Comparison of ENCODE assay signal across 7 mouse cellular contexts in genomic region chr6:140894467-140894866, GRCm38 (mm10).
A peak's percentile ranks its signal among the peaks of the same experiment; 100 is the strongest.
DNase-seq lines count a peak whose midpoint lies in the region; ATAC-seq and TF ChIP-seq lines count a peak whose summit lies in the region.

No protein-coding gene starts in this region.

- DNase-seq in lung, embryonic 14.5 days = peak; percentile 47
- DNase-seq in lung, postnatal 14 days = no peak
- peak; percentile 44 to 61 for DNase-seq in cerebellum, postnatal 25 days
- DNase-seq in layer of hippocampus, adult 2 months (ENCODE audit: low spot score in 2 of 2) = no peak
- no peak for DNase-seq in urinary bladder, postnatal 25 days (ENCODE audit: low spot score)

- ATAC-seq in lung, embryonic 14.5 days (ENCODE audit: insufficient read depth) = no peak
- ATAC-seq in kidney, embryonic 16.5 days (ENCODE audit: low FRiP score, low TSS enrichment) = peak; percentile 81; the same call in 1 of the 2 replicates
- peak; percentile 59; the same call in 1 of the 2 replicates for ATAC-seq in stomach, embryonic 16.5 days (ENCODE audit: insufficient read depth, low FRiP score)

- H3K36me3 ChIP-seq in lung, embryonic 14.5 days (ENCODE audit: insufficient read depth) = no peaks in the 10 kb centered on the region
- no peaks in the 10 kb centered on the region for H3K36me3 ChIP-seq in kidney, embryonic 16.5 days (ENCODE audit: insufficient read depth, low read length)
- H3K36me3 ChIP-seq in stomach, embryonic 16.5 days (ENCODE audit: control insufficient read depth, insufficient read depth, low read length) = no peaks in the 10 kb centered on the region

- no peaks in the 10 kb centered on the region for H3K27me3 ChIP-seq in lung, embryonic 14.5 days (ENCODE audit: insufficient read depth, low read length)
- H3K27me3 ChIP-seq in kidney, embryonic 16.5 days (ENCODE audit: insufficient read depth, low read length) = no peaks in the 10 kb centered on the region
- no peaks in the 10 kb centered on the region for H3K27me3 ChIP-seq in stomach, embryonic 16.5 days (ENCODE audit: control insufficient read depth, insufficient read depth, low read length)

- H3K4me1 ChIP-seq in lung, embryonic 14.5 days (ENCODE audit: insufficient read depth) = peaks cover 7% of the 10 kb centered on the region; the same call in 1 of the 2 replicates
- peaks cover 17% of the 10 kb centered on the region for H3K4me1 ChIP-seq in kidney, embryonic 16.5 days (ENCODE audit: insufficient read depth, low read length)
- H3K4me1 ChIP-seq in stomach, embryonic 16.5 days (ENCODE audit: control insufficient read depth, insufficient read depth, low read length) = 0 out of 2 replicates have a peak, but pooled peaks cover 3% of the 10 kb centered on the region

- H3K9ac ChIP-seq in lung, embryonic 14.5 days = no peak overlapping the region
- H3K9ac ChIP-seq in kidney, embryonic 16.5 days (replicated peaks; ENCODE audit: low read length) = no peak overlapping the region
- H3K9ac ChIP-seq in stomach, embryonic 16.5 days (ENCODE audit: low read length) = no peak overlapping the region

- H3K27ac ChIP-seq in lung, embryonic 14.5 days (ENCODE audit: low read depth) = no peak overlapping the region
- H3K27ac ChIP-seq in kidney, embryonic 16.5 days (ENCODE audit: low read length) = peak overlapping the region; percentile 64; the same call in 1 of the 2 replicates
- H3K27ac ChIP-seq in stomach, embryonic 16.5 days (ENCODE audit: low read length) = peak overlapping the region; percentile 4; the same call in 1 of the 2 replicates
- H3K27ac ChIP-seq in layer of hippocampus, adult 2 months = no peak overlapping the region

- H3K9me3 ChIP-seq in lung, embryonic 14.5 days (ENCODE audit: low read depth, low read length) = no peaks in the 10 kb centered on the region
- no peaks in the 10 kb centered on the region for H3K9me3 ChIP-seq in kidney, embryonic 16.5 days (ENCODE audit: low read length)
- no peaks in the 10 kb centered on the region for H3K9me3 ChIP-seq in stomach, embryonic 16.5 days (replicated peaks; ENCODE audit: control insufficient read depth, low read length)

- WGBS in lung, embryonic 14.5 days = 51% methylated on average over 11 of the region's 11 CpGs
- 33% methylated on average over 11 of the region's 11 CpGs for WGBS in kidney, embryonic 16.5 days
- WGBS in stomach, embryonic 16.5 days = 45% methylated on average over 11 of the region's 11 CpGs

- no peak overlapping the region for H3K4me3 ChIP-seq in lung, embryonic 14.5 days (ENCODE audit: low read depth, low read length)
- no peak overlapping the region for H3K4me3 ChIP-seq in kidney, embryonic 16.5 days (ENCODE audit: low read length)
- no peak overlapping the region for H3K4me3 ChIP-seq in stomach, embryonic 16.5 days (replicated peaks; ENCODE audit: low read length)
- no peak overlapping the region for H3K4me3 ChIP-seq in layer of hippocampus, adult 2 months

- TF ChIP-seq CTCF in lung, embryonic 14.5 days (IDR thresholded peaks at IDR 0.05; ENCODE audit: low read depth) = no peak
- TF ChIP-seq CTCF in layer of hippocampus, adult 2 months (conservative IDR thresholded peaks at IDR 0.05) = no peak

- H3K4me2 ChIP-seq in lung, embryonic 14.5 days = no peak overlapping the region
- no peak overlapping the region; the same call in 1 of the 2 replicates for H3K4me2 ChIP-seq in kidney, embryonic 16.5 days (replicated peaks; ENCODE audit: low read depth, low read length)
- no peak overlapping the region for H3K4me2 ChIP-seq in stomach, embryonic 16.5 days (ENCODE audit: low read depth, low read length)

Comparison
In these comparisons a context has a peak if more than half of its experiments do, and no peak if none do; other contexts are left out.
1. DNase-seq: peak in lung, embryonic 14.5 days (single experiment) and cerebellum, postnatal 25 days (2 of 2); none in lung, postnatal 14 days (single experiment), layer of hippocampus, adult 2 months (0 of 2) and urinary bladder, postnatal 25 days (single experiment).
2. H3K27ac ChIP-seq: peak in kidney, embryonic 16.5 days (single experiment) and stomach, embryonic 16.5 days (single experiment); none in lung, embryonic 14.5 days (single experiment) and layer of hippocampus, adult 2 months (single experiment).